Mouse (Mus musculus): ENCODE results near the gene Map1s. TPM values are rescaled to one million over a fixed set of nuclear protein-coding genes. Genes with fewer than 3 reads are reported as not detected.

Gene Map1s
- polyA plus RNA-seq, 1 experiment = 18.3 TPM

DNA sequence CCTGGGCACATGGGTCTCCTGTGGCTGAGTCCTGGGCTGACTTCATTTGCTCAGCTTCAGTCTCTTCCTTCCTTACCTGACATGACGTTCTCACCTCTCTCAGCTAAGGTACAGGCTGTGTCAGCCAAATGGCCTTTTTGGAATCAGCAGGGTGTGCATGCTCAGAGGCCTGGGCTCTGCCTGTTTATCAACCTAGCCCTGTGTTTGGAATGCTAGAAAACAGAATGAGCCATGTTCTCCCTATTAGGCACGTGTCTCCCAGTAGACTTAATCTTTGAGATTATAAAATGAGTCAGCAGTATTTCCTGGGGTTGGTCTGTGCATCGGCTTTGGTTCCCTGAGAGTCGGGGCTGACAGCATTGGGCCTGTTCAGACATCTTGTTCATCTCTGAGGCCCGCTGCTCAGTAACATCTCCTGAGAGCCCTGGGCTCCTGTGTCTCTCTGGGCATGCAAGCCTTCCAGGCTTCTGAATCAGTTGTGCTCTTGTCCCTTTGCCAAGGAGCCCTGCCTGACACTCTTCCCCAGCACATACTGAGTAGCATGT, 23.1 kb downstream of the Map1s start:
- Histone ChIP-seq H3K36me3 (ENCODE audit: control insufficient read depth, insufficient read depth, low read length) (no peaks in the 10 kb centered on the region), H3K4me1 (ENCODE audit: control insufficient read depth, insufficient read depth, low read length) (no peaks in the 10 kb centered on the region), H3K4me3 (ENCODE audit: control insufficient read depth, low read depth, low read length) (no peak overlapping the region), H3K27ac (ENCODE audit: control insufficient read depth, insufficient read depth, low read depth, low read length) (no peak overlapping the region), H3K27me3 (ENCODE audit: control insufficient read depth, insufficient read depth, low read length) (no peaks in the 10 kb centered on the region)
- TF ChIP-seq CTCF (IDR thresholded peaks at IDR 0.05; ENCODE audit: control insufficient read depth, insufficient read depth, insufficient replicate concordance, low read depth, low read length) (no peak), POLR2A (IDR thresholded peaks at IDR 0.05; ENCODE audit: control insufficient read depth, low read depth, low read length) (no peak)

DNA sequence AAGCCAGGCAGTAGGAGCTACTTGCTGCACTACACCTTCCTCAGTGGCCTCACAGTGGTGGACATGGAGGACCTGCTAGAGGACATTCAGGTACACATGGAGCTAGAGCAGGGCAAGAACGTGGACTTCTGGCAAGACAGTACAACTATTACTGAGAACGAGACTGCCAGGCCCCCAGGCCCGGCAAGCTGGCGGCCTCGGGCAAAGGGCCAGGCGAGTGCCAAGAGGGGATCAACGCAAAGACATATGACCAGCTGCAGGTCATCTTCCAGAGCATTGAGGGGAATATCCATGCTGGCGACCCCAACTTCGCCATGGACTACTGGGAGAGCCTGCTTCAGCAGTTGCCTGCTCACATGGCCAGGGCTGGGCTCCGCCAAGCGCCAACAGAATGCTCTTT, 26.0 kb downstream of the Map1s start:
- H3K27ac ChIP-seq (ENCODE audit: control insufficient read depth, insufficient read depth, low read depth, low read length) = no peak overlapping the region
- H3K4me1 ChIP-seq (ENCODE audit: control insufficient read depth, insufficient read depth, low read length) = no peaks in the 10 kb centered on the region
- no peak for TF ChIP-seq CTCF (IDR thresholded peaks at IDR 0.05; ENCODE audit: control insufficient read depth, insufficient read depth, insufficient replicate concordance, low read depth, low read length)
- H3K27me3 ChIP-seq (ENCODE audit: control insufficient read depth, insufficient read depth, low read length) = no peaks in the 10 kb centered on the region
- no peak overlapping the region for H3K4me3 ChIP-seq (ENCODE audit: control insufficient read depth, low read depth, low read length)
- no peaks in the 10 kb centered on the region for H3K36me3 ChIP-seq (ENCODE audit: control insufficient read depth, insufficient read depth, low read length)

DNA sequence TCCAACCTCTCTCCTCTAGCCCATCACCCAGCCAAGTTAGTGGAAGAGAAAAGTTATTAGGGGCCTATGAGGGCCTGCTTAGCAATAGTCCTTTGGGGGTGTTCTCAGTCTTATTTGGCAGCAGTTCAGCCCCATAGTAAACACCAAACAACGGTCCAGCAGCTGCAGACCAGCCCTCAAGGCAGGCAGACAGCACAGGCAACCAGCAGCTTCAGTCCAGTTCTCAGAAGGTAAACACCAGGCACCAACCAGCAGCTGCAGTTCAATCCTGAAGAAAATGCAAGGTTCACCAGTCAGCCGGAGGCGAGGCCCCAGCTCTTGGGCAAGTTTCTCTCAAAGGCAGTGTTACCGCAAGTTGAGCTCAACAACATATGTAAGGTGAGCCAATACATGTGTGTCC, 27.3 kb downstream of the Map1s start:
- H3K36me3 ChIP-seq (ENCODE audit: control insufficient read depth, insufficient read depth, low read length) = no peaks in the 10 kb centered on the region
- H3K4me1 ChIP-seq (ENCODE audit: control insufficient read depth, insufficient read depth, low read length) = no peaks in the 10 kb centered on the region
- no peak overlapping the region for H3K27ac ChIP-seq (ENCODE audit: control insufficient read depth, insufficient read depth, low read depth, low read length)
- TF ChIP-seq CTCF (IDR thresholded peaks at IDR 0.05; ENCODE audit: control insufficient read depth, insufficient read depth, insufficient replicate concordance, low read depth, low read length) = no peak
- TF ChIP-seq POLR2A (IDR thresholded peaks at IDR 0.05; ENCODE audit: control insufficient read depth, low read depth, low read length) = no peak
- H3K27me3 ChIP-seq (ENCODE audit: control insufficient read depth, insufficient read depth, low read length) = no peaks in the 10 kb centered on the region
- H3K4me3 ChIP-seq (ENCODE audit: control insufficient read depth, low read depth, low read length) = no peak overlapping the region

DNA sequence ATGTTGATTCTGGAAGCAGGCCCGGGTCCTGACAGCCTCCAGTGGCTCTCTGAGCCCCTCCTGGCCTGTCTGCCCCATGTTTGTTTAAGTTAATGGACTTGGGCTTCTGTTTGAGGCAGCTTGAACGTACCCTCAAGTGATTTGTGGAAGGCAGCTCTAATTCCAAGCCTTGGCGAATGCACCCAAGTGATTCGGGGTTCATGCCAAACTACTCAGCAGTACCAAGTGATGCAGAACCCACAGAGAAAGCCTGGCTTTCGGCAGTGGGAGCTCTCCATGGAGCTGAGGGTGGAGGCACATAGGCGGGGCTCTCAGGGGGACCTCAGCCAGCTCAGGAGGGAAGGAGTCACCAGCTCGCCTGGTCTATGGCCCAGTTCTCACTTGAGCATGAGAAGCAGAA, 29.1 kb downstream of the Map1s start:
- H3K4me1 ChIP-seq (ENCODE audit: control insufficient read depth, insufficient read depth, low read length) = no peaks in the 10 kb centered on the region
- H3K27me3 ChIP-seq (ENCODE audit: control insufficient read depth, insufficient read depth, low read length) = no peaks in the 10 kb centered on the region
- TF ChIP-seq POLR2A (IDR thresholded peaks at IDR 0.05; ENCODE audit: control insufficient read depth, low read depth, low read length) (no peak), CTCF (IDR thresholded peaks at IDR 0.05; ENCODE audit: control insufficient read depth, insufficient read depth, insufficient replicate concordance, low read depth, low read length) (no peak)
- no peaks in the 10 kb centered on the region for H3K36me3 ChIP-seq (ENCODE audit: control insufficient read depth, insufficient read depth, low read length)
- no peak overlapping the region for H3K27ac ChIP-seq (ENCODE audit: control insufficient read depth, insufficient read depth, low read depth, low read length)
- no peak overlapping the region for H3K4me3 ChIP-seq (ENCODE audit: control insufficient read depth, low read depth, low read length)

DNA sequence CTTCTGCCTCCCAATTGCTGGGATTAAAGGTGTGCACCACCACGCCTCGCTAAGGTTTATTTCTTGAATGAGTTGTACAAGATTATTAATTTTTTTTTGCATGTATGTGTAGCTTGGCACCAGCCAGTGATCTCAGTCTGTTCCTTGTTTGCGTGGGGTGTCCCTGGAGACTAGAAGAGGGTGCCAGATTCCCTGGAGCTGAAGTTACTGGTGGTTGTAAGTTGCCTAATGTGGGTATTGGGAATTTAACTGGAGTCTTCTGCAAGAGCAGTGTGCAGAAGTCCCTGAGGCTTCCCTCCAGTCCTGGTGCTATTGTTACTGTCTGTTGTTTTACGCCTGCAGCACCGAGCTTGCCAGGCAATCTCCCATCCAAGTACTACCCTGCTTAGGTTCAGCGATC, 31.5 kb downstream of the Map1s start:
- Histone ChIP-seq H3K4me3 (ENCODE audit: control insufficient read depth, low read depth, low read length) (no peak overlapping the region), H3K27ac (ENCODE audit: control insufficient read depth, insufficient read depth, low read depth, low read length) (no peak overlapping the region), H3K4me1 (ENCODE audit: control insufficient read depth, insufficient read depth, low read length) (no peaks in the 10 kb centered on the region), H3K27me3 (ENCODE audit: control insufficient read depth, insufficient read depth, low read length) (no peaks in the 10 kb centered on the region), H3K36me3 (ENCODE audit: control insufficient read depth, insufficient read depth, low read length) (no peaks in the 10 kb centered on the region)
- no peak for TF ChIP-seq POLR2A (IDR thresholded peaks at IDR 0.05; ENCODE audit: control insufficient read depth, low read depth, low read length)

DNA sequence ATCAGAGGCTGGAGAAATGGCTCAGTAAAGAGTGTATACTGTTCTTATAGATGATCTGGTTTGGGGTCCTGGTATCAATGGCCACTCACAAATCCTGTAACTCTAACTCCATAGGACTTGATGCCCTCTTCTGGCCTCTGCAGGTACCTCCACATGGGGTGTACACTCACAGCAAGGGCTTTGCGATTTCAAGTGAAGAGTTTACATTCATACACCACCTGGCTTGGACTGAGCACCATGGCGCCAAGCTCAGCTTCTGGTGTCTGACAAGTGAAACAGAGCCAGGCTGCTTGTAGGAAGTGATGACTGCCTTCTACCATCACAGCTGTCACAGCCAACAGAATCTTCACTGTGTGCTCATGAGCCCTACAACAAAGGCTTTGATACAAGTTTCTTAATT, 35.7 kb downstream of the Map1s start:
- Histone ChIP-seq H3K36me3 (ENCODE audit: control insufficient read depth, insufficient read depth, low read length) (no peaks in the 10 kb centered on the region), H3K27ac (ENCODE audit: control insufficient read depth, insufficient read depth, low read depth, low read length) (no peak overlapping the region), H3K27me3 (ENCODE audit: control insufficient read depth, insufficient read depth, low read length) (no peaks in the 10 kb centered on the region), H3K4me3 (ENCODE audit: control insufficient read depth, low read depth, low read length) (no peak overlapping the region), H3K4me1 (ENCODE audit: control insufficient read depth, insufficient read depth, low read length) (no peaks in the 10 kb centered on the region)
- TF ChIP-seq CTCF (IDR thresholded peaks at IDR 0.05; ENCODE audit: control insufficient read depth, insufficient read depth, insufficient replicate concordance, low read depth, low read length) (no peak), POLR2A (IDR thresholded peaks at IDR 0.05; ENCODE audit: control insufficient read depth, low read depth, low read length) (no peak)

DNA sequence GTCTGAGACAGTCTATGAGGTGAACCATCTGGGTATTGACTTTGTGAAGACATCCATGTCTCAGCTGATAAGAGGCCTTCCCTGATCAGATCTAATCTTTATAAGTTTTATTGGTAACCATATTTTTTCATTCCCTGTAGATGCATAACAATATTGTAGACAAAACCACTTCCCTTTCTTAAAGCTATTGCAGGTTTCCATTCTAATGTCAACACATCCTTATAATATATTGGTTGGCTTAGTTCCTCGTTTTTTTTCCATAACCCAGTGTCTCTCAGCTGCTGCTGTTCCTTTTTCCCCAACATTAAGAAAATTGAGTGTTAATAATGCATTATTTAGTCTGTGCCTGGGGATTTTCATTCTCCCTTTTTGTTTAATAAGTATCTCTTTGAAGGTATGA, 37.5 kb downstream of the Map1s start:
- Histone ChIP-seq H3K27me3 (ENCODE audit: control insufficient read depth, insufficient read depth, low read length) (no peaks in the 10 kb centered on the region), H3K4me3 (ENCODE audit: control insufficient read depth, low read depth, low read length) (no peak overlapping the region), H3K27ac (ENCODE audit: control insufficient read depth, insufficient read depth, low read depth, low read length) (no peak overlapping the region), H3K4me1 (ENCODE audit: control insufficient read depth, insufficient read depth, low read length) (no peaks in the 10 kb centered on the region), H3K36me3 (ENCODE audit: control insufficient read depth, insufficient read depth, low read length) (no peaks in the 10 kb centered on the region)
- TF ChIP-seq POLR2A (IDR thresholded peaks at IDR 0.05; ENCODE audit: control insufficient read depth, low read depth, low read length) = no peak
- TF ChIP-seq CTCF (IDR thresholded peaks at IDR 0.05; ENCODE audit: control insufficient read depth, insufficient read depth, insufficient replicate concordance, low read depth, low read length) = no peak

DNA sequence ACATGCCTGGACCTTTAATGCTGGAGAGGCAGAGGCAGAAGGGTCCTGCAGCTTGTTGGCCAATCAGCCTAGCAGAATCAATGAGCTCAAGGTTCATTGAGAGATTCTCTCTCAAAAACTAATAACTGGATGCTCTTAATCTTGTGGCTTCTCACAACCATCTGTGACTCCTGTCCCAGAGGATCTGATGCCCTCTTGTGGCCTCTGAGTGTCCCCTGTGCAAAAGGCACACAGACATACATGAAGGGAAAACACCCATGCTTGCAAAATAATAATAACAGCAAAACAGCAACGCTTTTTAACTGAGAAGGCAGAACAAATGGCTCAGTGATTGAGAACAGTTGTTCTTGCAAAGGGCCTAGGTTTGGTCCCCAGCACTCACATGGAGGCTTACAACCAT, 44.1 kb downstream of the Map1s start:
- H3K36me3 ChIP-seq (ENCODE audit: control insufficient read depth, insufficient read depth, low read length) = no peaks in the 10 kb centered on the region
- no peak for TF ChIP-seq POLR2A (IDR thresholded peaks at IDR 0.05; ENCODE audit: control insufficient read depth, low read depth, low read length)
- TF ChIP-seq CTCF (IDR thresholded peaks at IDR 0.05; ENCODE audit: control insufficient read depth, insufficient read depth, insufficient replicate concordance, low read depth, low read length) = no peak
- no peaks in the 10 kb centered on the region for H3K4me1 ChIP-seq (ENCODE audit: control insufficient read depth, insufficient read depth, low read length)
- no peak overlapping the region for H3K27ac ChIP-seq (ENCODE audit: control insufficient read depth, insufficient read depth, low read depth, low read length)
- H3K27me3 ChIP-seq (ENCODE audit: control insufficient read depth, insufficient read depth, low read length) = no peaks in the 10 kb centered on the region
- H3K4me3 ChIP-seq (ENCODE audit: control insufficient read depth, low read depth, low read length) = no peak overlapping the region
